Mouse (Mus musculus): ENCODE measurements around the gene Mettl26. TPM values are rescaled to one million over a fixed set of nuclear protein-coding genes. Genes with fewer than 3 reads are reported as not detected.

The Mettl26 gene
- polyA plus RNA-seq, 1 experiment from 2014 or later: 69.7 TPM

- ATAC-seq: no peak
- Histone ChIP-seq H3K27me3 (no peaks in the 10 kb centered on the region), H3K9me3 (no peaks in the 10 kb centered on the region), H3K4me1 (replicated peaks) (peaks cover 83% of the 10 kb centered on the region), H3K4me2 (replicated peaks) (peak overlapping the region; percentile 98), H3K9ac (replicated peaks) (peak overlapping the region; percentile 91), H3K27ac (peak overlapping the region; percentile 95; the same call in 1 of the 2 replicates), H3K4me3 (replicated peaks) (peak overlapping the region; percentile 88), H3K36me3 (peaks cover 48% of the 10 kb centered on the region)
- WGBS: 65% methylated on average over 21 of the region's 21 CpGs
Observed at GRCm38 (mm10) chr17:25831451-25832281, 43.2 kb upstream of the Mettl26 start.

- Histone ChIP-seq H3K4me2 (replicated peaks) (peak overlapping the region; percentile 98), H3K27me3 (no peaks in the 10 kb centered on the region), H3K9me3 (no peaks in the 10 kb centered on the region), H3K36me3 (peaks cover 38% of the 10 kb centered on the region), H3K27ac (peak overlapping the region; percentile 95), H3K4me1 (replicated peaks) (peaks cover 83% of the 10 kb centered on the region), H3K9ac (replicated peaks) (peak overlapping the region; percentile 91), H3K4me3 (replicated peaks) (peak overlapping the region; percentile 88)
- WGBS: under 1% methylated on average over 73 of the region's 77 CpGs
- ATAC-seq: peak; percentile 89
Observed at GRCm38 (mm10) chr17:25832436-25833290, 42.2 kb upstream of the Mettl26 start.

GRCm38 (mm10) chr17:25833291-25833663 lies 41.6 kb upstream of the Mettl26 start, which contains the start of gene Stub1:
Gene Stub1 (minus strand): TSS chr17:25833404.
- Histone ChIP-seq H3K9me3 (no peaks in the 10 kb centered on the region), H3K9ac (replicated peaks) (peak within 1 kb of the TSS; percentile 91), H3K27ac (peak within 1 kb of the TSS; percentile 95), H3K27me3 (no peaks in the 10 kb centered on the region), H3K4me2 (replicated peaks) (peak within 1 kb of the TSS; percentile 98), H3K36me3 (peaks cover 38% of the 10 kb centered on the region), H3K4me1 (replicated peaks) (peaks cover 83% of the 10 kb centered on the region), H3K4me3 (replicated peaks) (peak within 1 kb of the TSS; percentile 88)
- under 1% methylated on average over 24 of the region's 24 CpGs for WGBS
- no peak for ATAC-seq

GRCm38 (mm10) chr17:25833961-25834594 lies 40.8 kb upstream of the Mettl26 start:
- Histone ChIP-seq H3K4me1 (replicated peaks) (peaks cover 82% of the 10 kb centered on the region), H3K27ac (peak overlapping the region; percentile 95), H3K9ac (replicated peaks) (peak overlapping the region; percentile 91), H3K9me3 (no peaks in the 10 kb centered on the region), H3K36me3 (peaks cover 42% of the 10 kb centered on the region), H3K4me3 (replicated peaks) (peak overlapping the region; percentile 88), H3K4me2 (replicated peaks) (peak overlapping the region; percentile 98), H3K27me3 (no peaks in the 10 kb centered on the region)
- no peak for ATAC-seq
- WGBS: 57% methylated on average over 6 of the region's 6 CpGs

- WGBS: 89% methylated on average over 12 of the region's 12 CpGs
- no peaks in the 10 kb centered on the region for H3K9me3 ChIP-seq
- H3K36me3 ChIP-seq: peaks cover 46% of the 10 kb centered on the region
- no peak for ATAC-seq
- peak overlapping the region; percentile 88 for H3K4me3 ChIP-seq (replicated peaks)
- peaks cover 77% of the 10 kb centered on the region for H3K4me1 ChIP-seq (replicated peaks)
- peak overlapping the region; percentile 91 for H3K9ac ChIP-seq (replicated peaks)
- H3K27ac ChIP-seq: peak overlapping the region; percentile 95; the same call in 1 of the 2 replicates
- peak overlapping the region; percentile 98 for H3K4me2 ChIP-seq (replicated peaks)
- no peaks in the 10 kb centered on the region for H3K27me3 ChIP-seq
Observed at GRCm38 (mm10) chr17:25834595-25835222, 40.2 kb upstream of the Mettl26 start.

- no peak for ATAC-seq
- Histone ChIP-seq H3K27me3 (no peaks in the 10 kb centered on the region), H3K27ac (no peak overlapping the region), H3K9me3 (no peaks in the 10 kb centered on the region), H3K4me3 (replicated peaks) (0 out of 2 replicates have a peak overlapping the region, but pooled peaks have one; percentile 88), H3K4me1 (replicated peaks) (peaks cover 72% of the 10 kb centered on the region), H3K4me2 (replicated peaks) (peak overlapping the region; percentile 98; the same call in 1 of the 2 replicates), H3K9ac (replicated peaks) (peak overlapping the region; percentile 91; the same call in 1 of the 2 replicates), H3K36me3 (peaks cover 46% of the 10 kb centered on the region)
- WGBS: 98% methylated on average over 7 of the region's 7 CpGs
Observed at GRCm38 (mm10) chr17:25835301-25835700, 39.6 kb upstream of the Mettl26 start.

- Histone ChIP-seq H3K4me3 (replicated peaks) (peak overlapping the region; percentile 88; the same call in 1 of the 2 replicates), H3K4me2 (replicated peaks) (peak overlapping the region; percentile 98), H3K9ac (replicated peaks) (no peak overlapping the region; the same call in 1 of the 2 replicates), H3K27ac (peak overlapping the region; percentile 80; the same call in 1 of the 2 replicates), H3K36me3 (peaks cover 46% of the 10 kb centered on the region), H3K4me1 (replicated peaks) (peaks cover 66% of the 10 kb centered on the region), H3K27me3 (no peaks in the 10 kb centered on the region), H3K9me3 (no peaks in the 10 kb centered on the region)
- WGBS: 92% methylated on average over 16 of the region's 16 CpGs
- no peak for ATAC-seq
Observed at GRCm38 (mm10) chr17:25835816-25836215, 39.1 kb upstream of the Mettl26 start.

- H3K27me3 ChIP-seq: no peaks in the 10 kb centered on the region
- H3K9me3 ChIP-seq: no peaks in the 10 kb centered on the region
- peak overlapping the region; percentile 44 for H3K4me3 ChIP-seq (replicated peaks)
- 21% methylated on average over 23 of the region's 23 CpGs for WGBS
- H3K27ac ChIP-seq: peak overlapping the region; percentile 80
- peaks cover 46% of the 10 kb centered on the region for H3K36me3 ChIP-seq
- peak overlapping the region; percentile 78 for H3K9ac ChIP-seq (replicated peaks)
- H3K4me2 ChIP-seq (replicated peaks): peak overlapping the region; percentile 98
- peaks cover 59% of the 10 kb centered on the region for H3K4me1 ChIP-seq (replicated peaks)
- ATAC-seq: no peak
Observed at GRCm38 (mm10) chr17:25836397-25837075, 38.3 kb upstream of the Mettl26 start.

GRCm38 (mm10) chr17:25837076-25837410 lies 37.8 kb upstream of the Mettl26 start, which contains the start of gene Rhbdl1:
Gene Rhbdl1 (minus strand): TSS chr17:25837295.
- H3K9me3 ChIP-seq: no peaks in the 10 kb centered on the region
- peaks cover 50% of the 10 kb centered on the region for H3K36me3 ChIP-seq
- H3K9ac ChIP-seq (replicated peaks): peak within 1 kb of the TSS; percentile 78
- H3K27ac ChIP-seq: peak within 1 kb of the TSS; percentile 80
- peak; percentile 38 for ATAC-seq
- WGBS: under 1% methylated on average over 29 of the region's 29 CpGs
- H3K27me3 ChIP-seq: no peaks in the 10 kb centered on the region
- peak within 1 kb of the TSS; percentile 98 for H3K4me2 ChIP-seq (replicated peaks)
- H3K4me1 ChIP-seq (replicated peaks): peaks cover 54% of the 10 kb centered on the region
- peak within 1 kb of the TSS; percentile 44 for H3K4me3 ChIP-seq (replicated peaks)

- 16% methylated on average over 3 of the region's 3 CpGs for WGBS
- Histone ChIP-seq H3K4me1 (replicated peaks) (peaks cover 52% of the 10 kb centered on the region), H3K4me3 (replicated peaks) (peak overlapping the region; percentile 44; the same call in 1 of the 2 replicates), H3K9me3 (no peaks in the 10 kb centered on the region), H3K4me2 (replicated peaks) (peak overlapping the region; percentile 98), H3K9ac (replicated peaks) (peak overlapping the region; percentile 78; the same call in 1 of the 2 replicates), H3K36me3 (peaks cover 55% of the 10 kb centered on the region), H3K27ac (peak overlapping the region; percentile 80), H3K27me3 (no peaks in the 10 kb centered on the region)
- ATAC-seq: no peak
Observed at GRCm38 (mm10) chr17:25837533-25837932, 37.3 kb upstream of the Mettl26 start.

All from midbrain, embryonic 13.5 days (tissue).